Mouse (Mus musculus): ENCODE measurements around the gene Ppp4r1.

The Ppp4r1 gene

DNA sequence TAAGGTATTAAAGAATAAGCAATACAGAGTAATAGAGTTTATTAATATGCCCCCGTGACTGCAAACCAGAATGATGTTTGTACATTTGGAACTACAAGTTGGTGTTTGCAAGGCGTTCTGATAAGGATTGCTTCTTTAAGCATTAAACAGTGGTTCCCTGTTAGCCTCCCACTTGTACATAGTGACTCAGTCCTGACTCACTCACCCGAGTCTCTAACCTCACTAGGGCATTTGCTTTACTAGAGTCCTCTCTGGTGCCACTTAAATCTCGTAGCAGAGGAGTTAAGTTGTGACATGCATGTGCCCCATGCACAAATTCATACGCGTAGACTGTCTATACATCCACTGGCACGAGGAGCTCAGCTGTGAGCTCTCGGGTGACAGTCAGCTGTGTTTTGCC lies 31.4 kb downstream of the Ppp4r1 start:
- no peak for DNase-seq

DNA sequence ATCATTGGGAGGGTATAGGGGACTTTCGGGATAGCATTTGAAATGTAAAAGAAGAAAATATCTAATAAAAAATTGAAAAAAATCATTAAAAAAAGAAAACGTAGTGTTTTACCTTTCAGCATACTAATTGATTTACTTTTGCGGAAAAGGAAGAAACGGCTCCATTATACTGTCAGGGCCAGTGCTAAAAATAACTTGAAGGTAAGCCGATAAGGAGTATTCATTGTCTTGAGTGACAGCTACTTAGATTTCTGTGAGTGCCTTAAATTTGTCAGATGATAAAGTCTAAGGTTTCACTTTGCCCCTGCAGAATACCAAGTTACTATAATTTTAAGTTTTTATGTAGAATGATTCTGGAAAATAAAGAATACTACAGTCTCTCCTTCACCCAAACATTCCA lies 37.8 kb downstream of the Ppp4r1 start:
- DNase-seq = no peak

- no peak for DNase-seq
Measured at GRCm38 (mm10) chr17:65822423-65822822, 40.0 kb downstream of the Ppp4r1 start.

DNA sequence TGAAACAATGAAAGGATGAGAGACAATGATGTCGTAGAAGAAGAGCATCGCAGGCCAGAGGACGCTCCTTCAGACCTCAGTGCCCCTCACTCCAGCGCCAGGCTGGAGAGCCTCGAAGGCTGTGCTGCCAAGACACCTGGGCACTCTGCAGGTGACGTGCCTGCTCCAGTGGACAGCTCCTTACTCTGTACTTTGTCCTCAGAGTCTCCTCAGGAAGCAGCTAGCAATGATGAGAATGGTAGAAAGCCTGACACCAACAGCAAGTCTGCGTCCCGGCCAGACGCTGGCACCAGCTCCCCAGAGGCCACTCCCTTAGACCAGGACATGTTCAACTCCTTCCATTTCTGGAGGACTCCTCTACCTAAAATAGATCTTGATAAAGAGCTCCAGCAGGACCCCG lies 41.9 kb downstream of the Ppp4r1 start:
- DNase-seq = no peak

GRCm38 (mm10) chr17:65826257-65826656 lies 43.9 kb downstream of the Ppp4r1 start:
- DNase-seq = peak; percentile 33

DNA sequence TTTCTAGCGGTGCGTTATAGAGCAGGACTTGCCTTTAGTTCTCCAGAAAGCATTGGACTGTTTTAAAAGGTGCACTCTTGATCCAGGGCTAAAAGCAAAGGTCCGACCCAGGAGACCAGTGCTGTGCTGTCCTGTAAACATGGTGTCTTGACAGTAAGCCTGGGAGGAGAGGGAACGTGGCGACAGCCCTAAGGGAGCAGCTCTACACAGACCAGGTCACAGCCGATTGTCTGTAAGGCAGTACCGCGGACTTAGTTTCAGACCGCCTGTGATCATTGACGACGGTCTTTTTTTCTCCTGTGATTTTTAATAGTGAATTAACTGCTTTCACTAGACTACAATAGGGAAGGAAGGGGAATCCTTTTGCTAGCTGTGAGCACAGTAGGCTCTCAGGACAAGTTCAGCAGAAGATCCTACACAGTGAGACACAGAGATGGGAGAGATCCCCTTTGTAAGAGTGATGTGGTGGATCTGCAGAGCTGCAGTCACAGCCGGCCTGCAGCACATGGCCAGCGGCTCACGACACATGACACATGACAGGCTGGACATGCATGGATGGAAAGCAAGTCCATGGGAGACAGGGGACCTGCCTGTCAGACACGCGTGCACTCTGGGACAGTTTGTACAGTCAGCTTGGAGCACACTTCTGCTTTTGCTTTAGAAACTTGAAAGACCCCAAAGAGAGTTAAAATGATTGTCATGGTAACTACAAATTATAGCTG lies 44.9 kb downstream of the Ppp4r1 start:
- DNase-seq = no peak

DNA sequence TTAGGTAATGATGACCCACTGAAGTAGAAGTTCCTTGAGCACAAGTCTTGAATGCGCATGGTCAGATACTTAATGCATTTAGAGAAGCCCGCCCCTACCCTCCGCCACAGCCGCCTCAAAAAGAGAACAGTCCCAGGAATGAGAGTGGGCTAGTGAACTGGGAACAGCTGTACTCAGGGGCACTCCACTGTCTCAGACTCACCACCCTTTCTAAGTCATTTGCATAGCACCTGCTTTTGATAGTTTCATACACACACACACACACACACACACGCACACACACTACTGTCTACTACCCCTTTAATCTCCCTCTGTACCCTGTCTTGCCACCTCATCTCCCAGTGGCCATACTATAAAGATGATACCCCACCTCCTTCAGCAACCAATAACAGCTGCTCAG lies 45.5 kb downstream of the Ppp4r1 start:
- DNase-seq = no peak

GRCm38 (mm10) chr17:65828951-65829350 lies 46.6 kb downstream of the Ppp4r1 start:
- no peak for DNase-seq

DNA sequence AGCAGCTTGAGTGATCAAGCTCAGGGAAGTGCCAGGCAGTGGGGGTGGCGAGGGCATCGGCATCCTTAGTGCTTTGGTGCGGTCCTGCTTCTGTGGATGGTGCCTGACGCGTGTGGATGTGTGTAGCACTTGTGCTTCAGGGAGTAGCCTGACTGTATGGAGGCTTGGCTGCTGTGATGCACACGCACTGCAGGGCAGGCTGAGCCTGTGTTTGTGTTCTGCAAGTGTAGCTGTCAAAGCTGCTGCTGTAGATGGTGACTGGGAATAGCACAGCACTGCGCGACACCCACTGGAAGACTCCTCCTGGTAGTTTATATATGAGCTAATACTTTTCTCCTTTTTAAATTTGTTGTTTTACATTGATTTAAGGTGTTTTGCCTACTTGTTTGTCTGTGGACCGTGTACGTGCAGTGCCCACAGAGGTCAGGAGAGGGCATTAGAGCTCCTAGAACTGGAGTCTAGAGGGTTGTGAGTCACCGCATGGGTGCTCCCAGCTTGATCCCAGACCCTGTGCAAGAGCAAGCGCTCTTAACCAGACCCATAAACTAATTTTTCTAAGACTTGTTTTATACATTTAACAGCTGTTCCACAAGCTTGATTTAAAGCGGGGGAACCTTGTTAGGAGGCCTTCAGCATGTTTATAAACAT lies 48.0 kb downstream of the Ppp4r1 start:
- no peak for DNase-seq

DNA sequence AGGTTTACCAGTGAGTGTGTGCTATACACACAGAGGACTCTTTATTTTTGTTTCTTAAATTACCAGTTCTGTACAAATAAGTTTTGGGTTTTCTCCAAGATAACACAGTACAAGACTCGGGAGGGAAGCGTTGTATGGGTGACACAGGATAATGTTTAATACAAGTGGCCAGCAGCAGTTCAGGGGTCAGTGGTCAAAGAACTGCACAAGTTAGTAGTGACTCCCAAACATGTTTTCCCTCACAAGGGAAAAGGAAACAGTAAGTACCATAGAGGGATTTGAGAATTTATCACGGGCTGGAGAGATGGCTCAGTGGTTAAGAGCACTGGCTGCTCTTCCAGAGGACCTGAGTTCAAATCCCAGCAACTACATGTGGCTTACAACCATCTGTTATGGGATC lies 51.5 kb downstream of the Ppp4r1 start:
- DNase-seq = no peak

GRCm38 (mm10) chr17:65836746-65837145 lies 54.4 kb downstream of the Ppp4r1 start:
- no peak for DNase-seq

DNA sequence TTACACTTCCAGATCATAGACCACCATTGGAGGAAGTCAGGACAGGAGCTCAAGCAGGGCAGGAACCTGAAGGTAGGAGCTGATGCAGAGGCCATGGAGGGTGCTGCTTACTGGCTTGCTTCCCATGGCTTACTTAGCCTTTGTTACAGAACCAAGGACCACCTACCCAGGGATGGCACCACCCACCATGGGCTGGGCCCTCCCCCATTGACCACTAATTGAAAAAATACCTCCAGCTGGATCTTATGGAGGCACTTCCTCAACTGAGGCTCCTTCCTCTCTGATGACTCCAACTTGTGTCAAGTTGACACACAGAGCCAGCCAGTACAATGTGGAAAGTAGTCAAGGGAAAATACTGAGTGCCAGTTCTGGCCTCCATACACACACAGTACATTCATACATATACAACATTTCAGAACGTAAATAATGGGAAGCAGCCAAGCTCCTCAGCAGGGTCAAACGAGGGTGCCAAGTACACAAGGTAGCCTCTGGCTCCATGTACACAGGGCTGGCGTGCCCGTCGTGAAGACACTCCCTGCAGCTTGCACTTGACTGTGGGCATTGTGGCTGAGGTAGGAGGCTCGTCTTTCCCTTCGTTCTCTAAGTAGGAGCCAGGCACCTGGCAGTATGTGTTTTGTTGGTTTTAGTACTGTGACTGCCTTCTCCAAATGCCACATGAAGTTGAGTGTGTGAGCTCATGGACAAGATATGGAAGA lies 57.3 kb downstream of the Ppp4r1 start:
- DNase-seq = no peak

- DNase-seq = no peak
Measured at GRCm38 (mm10) chr17:65842669-65843381, 60.5 kb downstream of the Ppp4r1 start.

GRCm38 (mm10) chr17:65845423-65845822 lies 63.0 kb downstream of the Ppp4r1 start:
- no peak for DNase-seq

GRCm38 (mm10) chr17:65847694-65848449 lies 65.5 kb downstream of the Ppp4r1 start:
- DNase-seq = no peak

DNA sequence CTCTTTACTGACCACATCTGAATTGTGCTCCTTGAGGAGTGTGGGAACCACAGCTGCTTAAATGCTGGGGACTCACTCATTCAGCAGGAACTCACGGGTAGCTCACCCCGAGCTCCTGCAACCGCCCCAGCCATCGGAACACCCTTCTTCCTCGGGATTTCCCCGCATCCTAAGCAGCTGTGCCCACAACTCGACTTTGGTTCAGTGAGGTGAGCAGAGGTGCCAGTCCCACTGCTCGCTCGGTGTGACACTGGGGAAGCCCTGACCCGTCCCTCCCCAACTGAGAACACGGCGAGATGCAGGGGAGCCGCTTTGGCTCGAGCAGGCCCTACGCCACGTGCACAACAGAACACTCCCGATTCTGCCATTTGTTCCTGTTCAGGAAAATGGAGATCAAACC lies 68.1 kb downstream of the Ppp4r1 start:
- DNase-seq = no peak

- no peak for DNase-seq
Measured at GRCm38 (mm10) chr17:65851749-65852148, 69.4 kb downstream of the Ppp4r1 start.

DNA sequence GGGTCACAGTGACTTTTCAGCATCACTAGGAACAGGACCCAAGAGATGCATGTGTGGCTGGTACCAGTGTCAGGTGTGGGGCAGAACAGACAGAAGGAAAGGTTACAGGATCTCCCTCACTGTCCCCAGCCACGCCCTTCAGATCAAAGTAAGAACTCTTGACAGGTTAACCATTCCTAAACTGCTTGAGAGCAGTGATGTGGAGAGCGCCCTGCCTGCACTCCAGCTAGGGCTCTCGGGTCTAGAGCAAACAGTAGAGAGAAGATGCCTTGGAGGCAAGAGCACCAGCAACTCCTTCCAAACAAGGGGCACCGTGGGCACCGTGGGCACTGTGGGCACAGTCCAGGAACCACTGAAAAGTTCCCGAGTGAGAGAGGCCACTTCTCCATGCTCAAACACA lies 71.0 kb downstream of the Ppp4r1 start:
- DNase-seq = no peak

- no peak for DNase-seq
Measured at GRCm38 (mm10) chr17:65854006-65854405, 71.6 kb downstream of the Ppp4r1 start.

- no peak for DNase-seq
Measured at GRCm38 (mm10) chr17:65857617-65858016, 75.2 kb downstream of the Ppp4r1 start.

DNA sequence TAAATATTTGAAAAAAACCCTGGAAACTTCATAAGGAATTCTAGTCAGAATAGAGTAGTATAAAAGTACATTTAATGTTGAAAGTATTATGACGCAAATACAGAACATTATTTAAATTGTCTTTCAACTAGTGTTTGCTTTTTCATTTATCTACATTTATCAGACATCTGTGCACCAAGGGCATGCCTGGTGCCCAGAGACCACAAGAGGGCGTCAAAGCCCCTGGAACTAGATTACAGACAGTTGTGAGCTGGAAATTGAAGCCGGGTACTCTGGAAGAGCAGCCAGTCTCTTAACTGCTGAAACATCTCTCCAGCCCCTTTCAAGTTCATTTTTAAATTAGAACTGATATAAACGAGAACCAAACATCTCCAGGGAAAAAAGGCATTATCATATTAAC lies 80.2 kb downstream of the Ppp4r1 start:
- DNase-seq = peak; percentile 56

DNA sequence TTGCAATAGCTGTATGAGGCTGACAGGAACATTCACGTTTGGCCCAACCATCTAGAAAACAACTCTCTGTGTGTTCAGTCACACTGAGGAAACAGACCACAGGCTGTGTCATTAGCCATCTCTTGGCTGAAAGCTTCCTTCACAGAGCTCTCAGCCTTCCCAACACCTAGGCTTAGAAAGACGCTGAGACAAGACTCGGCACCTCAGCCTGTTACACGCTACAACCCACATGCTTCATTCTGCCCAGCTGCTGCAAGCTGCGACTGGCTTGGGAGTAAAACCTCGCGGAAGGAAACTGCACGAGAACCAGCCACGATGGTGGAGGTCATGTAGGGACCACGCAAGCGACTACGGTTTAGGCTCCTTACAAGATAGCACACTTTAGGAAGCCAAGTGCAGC lies 81.5 kb downstream of the Ppp4r1 start:
- DNase-seq = no peak

DNA sequence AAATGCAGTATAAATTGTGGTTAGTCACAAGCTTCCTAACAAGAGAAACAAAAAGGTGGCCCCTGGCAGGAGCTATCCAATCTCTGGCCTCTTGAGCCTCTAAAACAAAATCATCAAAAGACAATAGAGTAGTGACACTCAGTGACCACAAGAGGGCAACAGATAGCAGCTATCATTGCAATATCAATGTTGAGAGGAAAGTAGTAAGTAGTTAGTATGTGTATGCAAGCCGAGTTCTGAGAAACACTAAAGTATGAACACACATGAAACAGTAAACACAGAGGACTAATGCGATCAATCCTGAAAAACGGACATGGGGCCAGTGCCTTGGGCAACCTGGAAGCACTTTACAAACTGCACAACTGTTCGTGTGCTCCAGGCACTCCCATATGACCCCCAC lies 82.4 kb downstream of the Ppp4r1 start:
- DNase-seq = peak; percentile 41
